Mouse (Mus musculus): ENCODE measurements around the gene Msi2. TPM values are rescaled to one million over a fixed set of nuclear protein-coding genes. Genes with fewer than 3 reads are reported as not detected.

Gene Msi2
- total and polyA plus RNA-seq, 2 experiments from 2014 or later, result 33.0 to 170 TPM

DNA sequence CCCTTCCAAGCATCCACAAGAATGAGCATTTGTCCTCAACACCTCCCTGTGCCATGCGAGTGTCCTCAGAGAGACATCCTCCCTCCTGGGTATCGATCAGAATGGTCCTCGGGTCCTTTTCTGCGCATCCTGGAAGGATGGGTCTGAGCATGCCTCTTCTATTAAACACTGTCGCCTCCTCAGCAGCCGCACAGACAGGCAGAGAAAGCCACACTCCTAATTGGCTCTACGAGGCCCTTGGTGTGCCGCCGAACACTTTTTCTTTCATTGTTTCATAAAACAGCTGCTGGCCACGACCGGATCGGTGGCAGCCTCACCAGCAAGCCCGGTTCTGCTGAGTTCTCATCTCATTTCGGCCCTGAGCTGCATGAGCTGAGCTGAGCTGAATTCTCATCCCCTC lies 274.4 kb downstream of the Msi2 start:
- H3K4me3 ChIP-seq (ENCODE audit: low read length), result no peak overlapping the region
- no peaks in the 10 kb centered on the region for H3K9me3 ChIP-seq (ENCODE audit: low read length)
- DNase-seq (ENCODE audit: low spot score) (peak; percentile 49), ATAC-seq (no peak)
- no peaks in the 10 kb centered on the region for H3K36me3 ChIP-seq (ENCODE audit: insufficient read depth, low read length)
- TF ChIP-seq CTCF (IDR thresholded peaks at IDR 0.05; ENCODE audit: low read depth), result no peak
- 0 out of 2 replicates have a peak overlapping the region, but pooled peaks have one; percentile 17 for H3K9ac ChIP-seq (replicated peaks; ENCODE audit: low read length)
- no peaks in the 10 kb centered on the region for H3K27me3 ChIP-seq (ENCODE audit: insufficient read depth, low read length)
- peaks cover 24% of the 10 kb centered on the region for H3K4me1 ChIP-seq (ENCODE audit: insufficient read depth, low read length)
- H3K4me2 ChIP-seq (ENCODE audit: low read depth, low read length), result peak overlapping the region; percentile 27; the same call in 1 of the 2 replicates
- WGBS, result 26% methylated on average over 14 of the region's 14 CpGs
- peak overlapping the region; percentile 75 for H3K27ac ChIP-seq

DNA sequence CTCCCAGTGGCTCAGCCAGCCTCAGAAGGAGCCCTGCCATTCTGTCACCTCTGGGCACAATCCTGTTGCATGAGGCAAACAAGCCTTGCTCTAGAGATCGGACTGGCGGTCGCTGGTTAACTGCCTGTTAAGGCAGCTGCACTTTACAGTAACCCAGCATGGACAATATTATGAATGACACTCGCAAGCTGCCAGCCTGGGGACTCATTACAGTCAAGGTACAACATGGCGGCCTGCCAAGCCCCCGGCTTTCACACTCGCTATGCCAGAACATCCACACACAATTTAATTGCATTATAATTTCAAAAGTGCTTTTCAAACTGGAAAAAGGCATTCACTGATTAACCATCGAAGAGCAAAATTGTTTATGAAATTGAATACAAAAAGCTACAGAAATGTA lies 275.0 kb downstream of the Msi2 start:
- no peak for TF ChIP-seq CTCF (IDR thresholded peaks at IDR 0.05; ENCODE audit: low read depth)
- no peaks in the 10 kb centered on the region for H3K36me3 ChIP-seq (ENCODE audit: insufficient read depth, low read length)
- WGBS, result 20% methylated on average over 8 of the region's 8 CpGs
- H3K27ac ChIP-seq, result peak overlapping the region; percentile 75; the same call in 1 of the 2 replicates
- no peak overlapping the region for H3K4me3 ChIP-seq (ENCODE audit: low read length)
- H3K4me1 ChIP-seq (ENCODE audit: insufficient read depth, low read length), result peaks cover 30% of the 10 kb centered on the region
- ATAC-seq (peak; percentile 45), DNase-seq (ENCODE audit: low spot score) (peak; percentile 79)
- H3K27me3 ChIP-seq (ENCODE audit: insufficient read depth, low read length), result no peaks in the 10 kb centered on the region
- H3K9me3 ChIP-seq (ENCODE audit: low read length), result no peaks in the 10 kb centered on the region
- 0 out of 2 replicates have a peak overlapping the region, but pooled peaks have one; percentile 17 for H3K9ac ChIP-seq (replicated peaks; ENCODE audit: low read length)
- H3K4me2 ChIP-seq (ENCODE audit: low read depth, low read length), result peak overlapping the region; percentile 27; the same call in 1 of the 2 replicates

DNA sequence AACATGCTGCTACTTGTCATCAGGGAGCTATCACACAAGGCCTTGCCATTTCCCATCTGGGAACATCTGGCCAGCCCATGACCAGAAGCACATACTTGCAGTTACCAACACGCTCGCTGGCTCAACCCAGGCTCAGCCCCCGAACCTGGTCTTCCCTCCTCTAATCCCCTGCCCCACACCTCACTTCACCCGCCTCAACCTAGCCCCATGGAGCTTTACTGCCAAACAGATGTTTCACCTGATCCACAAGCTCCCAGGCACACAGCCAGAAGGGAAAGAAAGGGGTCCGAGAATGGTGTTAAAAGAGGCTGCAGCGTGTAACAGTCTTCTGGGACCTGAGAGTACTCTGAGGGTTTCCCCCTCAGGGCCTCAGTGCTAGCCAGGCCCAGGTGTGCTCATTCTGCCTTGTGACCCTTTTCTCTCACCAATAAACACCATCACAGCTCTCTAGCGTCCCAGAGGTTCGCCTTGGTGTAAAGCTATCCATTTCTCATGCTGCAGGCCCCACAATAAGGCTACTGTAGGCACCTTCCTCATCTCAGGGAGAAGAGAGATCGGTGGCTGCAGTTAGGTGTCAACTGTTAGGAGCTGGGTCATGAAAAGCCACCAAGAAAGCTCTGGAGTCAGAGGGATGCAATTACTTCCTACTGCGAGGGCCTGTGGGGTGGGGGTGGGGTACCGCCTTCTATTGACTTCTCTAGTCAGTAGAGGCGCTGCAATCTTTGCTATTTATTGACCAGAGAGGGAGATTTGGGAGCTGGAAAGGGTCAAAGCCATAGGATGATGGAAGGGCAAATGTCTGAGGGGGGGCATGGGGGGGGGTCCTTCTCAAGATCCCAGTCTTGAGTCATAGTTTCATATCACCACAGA lies 276.2 kb downstream of the Msi2 start:
- Histone ChIP-seq H3K36me3 (ENCODE audit: insufficient read depth, low read length) (no peaks in the 10 kb centered on the region), H3K27ac (no peak overlapping the region), H3K4me2 (ENCODE audit: low read depth, low read length) (no peak overlapping the region), H3K4me3 (ENCODE audit: low read length) (no peak overlapping the region), H3K27me3 (ENCODE audit: insufficient read depth, low read length) (no peaks in the 10 kb centered on the region), H3K9ac (replicated peaks; ENCODE audit: low read length) (no peak overlapping the region), H3K9me3 (ENCODE audit: low read length) (no peaks in the 10 kb centered on the region), H3K4me1 (ENCODE audit: insufficient read depth, low read length) (peaks cover 26% of the 10 kb centered on the region)
- DNase-seq (ENCODE audit: low spot score) (no peak), ATAC-seq (no peak)
- TF ChIP-seq CTCF (IDR thresholded peaks at IDR 0.05; ENCODE audit: low read depth), result no peak
- WGBS, result 68% methylated on average over 12 of the region's 12 CpGs

DNA sequence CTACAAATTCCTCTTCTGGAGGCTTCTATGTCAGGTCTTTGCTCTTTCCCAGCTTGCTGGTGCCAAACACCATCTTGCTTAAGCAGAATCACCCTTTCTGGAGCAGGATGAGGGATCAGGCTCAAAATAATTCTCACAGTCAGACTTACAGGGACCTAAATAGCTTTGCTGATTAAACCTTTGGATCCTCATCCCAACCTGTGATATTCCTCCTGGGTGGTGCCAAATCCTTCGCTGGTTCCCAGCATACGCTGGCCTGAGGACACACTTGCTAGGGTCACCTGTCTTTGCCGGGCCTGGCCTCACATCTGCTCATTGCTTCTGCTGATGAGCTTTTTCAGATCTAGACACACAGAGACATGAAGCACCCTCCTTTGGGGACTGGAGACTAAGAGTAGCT lies 279.7 kb downstream of the Msi2 start:
- Histone ChIP-seq H3K9me3 (ENCODE audit: low read length) (no peaks in the 10 kb centered on the region), H3K4me1 (ENCODE audit: insufficient read depth, low read length) (peaks cover 32% of the 10 kb centered on the region), H3K4me3 (ENCODE audit: low read length) (no peak overlapping the region), H3K36me3 (ENCODE audit: insufficient read depth, low read length) (no peaks in the 10 kb centered on the region), H3K4me2 (ENCODE audit: low read depth, low read length) (no peak overlapping the region), H3K27ac (0 out of 2 replicates have a peak overlapping the region, but pooled peaks have one; percentile 20), H3K9ac (replicated peaks; ENCODE audit: low read length) (no peak overlapping the region), H3K27me3 (ENCODE audit: insufficient read depth, low read length) (no peaks in the 10 kb centered on the region)
- no peak for DNase-seq (ENCODE audit: low spot score)
- no peak for ATAC-seq
- TF ChIP-seq CTCF (IDR thresholded peaks at IDR 0.05; ENCODE audit: low read depth), result no peak
- WGBS, result 76% methylated on average over 3 of the region's 3 CpGs

DNA sequence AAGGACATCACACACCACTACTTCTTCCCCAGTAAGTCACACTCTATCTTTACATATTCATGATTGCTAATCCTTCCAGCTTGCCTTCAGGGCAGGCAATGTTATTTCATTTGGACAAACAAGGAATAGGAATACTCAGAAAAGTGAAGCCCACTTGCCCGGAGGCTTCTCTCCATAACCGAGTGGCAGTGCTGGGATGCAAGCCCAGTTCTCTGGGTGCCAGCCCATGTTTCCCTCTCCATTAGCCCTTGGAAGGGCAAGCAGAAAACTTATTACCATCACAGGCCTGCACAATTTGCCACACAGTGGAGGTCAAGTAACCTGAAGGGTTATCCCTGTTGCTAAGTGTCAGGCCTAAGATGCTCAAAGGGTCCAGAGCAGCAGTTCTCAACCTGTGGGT lies 281.7 kb downstream of the Msi2 start:
- Histone ChIP-seq H3K9ac (replicated peaks; ENCODE audit: low read length) (no peak overlapping the region), H3K4me1 (ENCODE audit: insufficient read depth, low read length) (peaks cover 25% of the 10 kb centered on the region), H3K4me3 (ENCODE audit: low read length) (no peak overlapping the region), H3K27ac (peak overlapping the region; percentile 62; the same call in 1 of the 2 replicates), H3K27me3 (ENCODE audit: insufficient read depth, low read length) (no peaks in the 10 kb centered on the region), H3K9me3 (ENCODE audit: low read length) (no peaks in the 10 kb centered on the region), H3K4me2 (ENCODE audit: low read depth, low read length) (no peak overlapping the region), H3K36me3 (ENCODE audit: insufficient read depth, low read length) (no peaks in the 10 kb centered on the region)
- 40% methylated on average over 2 of the region's 2 CpGs for WGBS
- no peak for DNase-seq (ENCODE audit: low spot score)
- no peak for ATAC-seq
- no peak for TF ChIP-seq CTCF (IDR thresholded peaks at IDR 0.05; ENCODE audit: low read depth)

DNA sequence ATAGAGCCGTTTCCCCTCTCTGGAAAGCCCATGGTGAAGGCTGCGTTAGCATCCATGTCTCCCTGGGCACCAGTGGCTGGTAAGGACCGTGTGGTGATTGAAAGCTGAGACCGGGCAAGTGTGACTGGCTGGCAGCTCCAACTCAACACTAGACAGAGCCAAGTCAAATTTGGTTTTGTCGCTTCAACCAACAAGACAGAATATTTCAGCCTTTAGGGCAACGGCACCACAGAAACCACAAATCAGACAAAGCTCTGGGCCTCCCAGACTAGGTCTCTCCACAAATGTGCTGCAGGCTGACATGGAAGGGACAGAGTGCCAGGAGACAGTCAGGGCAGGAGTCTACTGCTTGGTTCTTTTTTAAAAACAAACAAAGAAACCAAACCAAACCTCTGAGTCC lies 282.8 kb downstream of the Msi2 start:
- 51% methylated on average over 6 of the region's 6 CpGs for WGBS
- ATAC-seq (peak; percentile 68), DNase-seq (ENCODE audit: low spot score) (peak; percentile 69)
- H3K4me1 ChIP-seq (ENCODE audit: insufficient read depth, low read length), result peaks cover 34% of the 10 kb centered on the region
- TF ChIP-seq CTCF (IDR thresholded peaks at IDR 0.05; ENCODE audit: low read depth), result no peak
- no peaks in the 10 kb centered on the region for H3K9me3 ChIP-seq (ENCODE audit: low read length)
- no peaks in the 10 kb centered on the region for H3K36me3 ChIP-seq (ENCODE audit: insufficient read depth, low read length)
- peak overlapping the region; percentile 62; the same call in 1 of the 2 replicates for H3K27ac ChIP-seq
- H3K27me3 ChIP-seq (ENCODE audit: insufficient read depth, low read length), result no peaks in the 10 kb centered on the region
- H3K4me2 ChIP-seq (ENCODE audit: low read depth, low read length), result no peak overlapping the region
- H3K9ac ChIP-seq (replicated peaks; ENCODE audit: low read length), result no peak overlapping the region
- no peak overlapping the region for H3K4me3 ChIP-seq (ENCODE audit: low read length)
